Mouse (Mus musculus): ENCODE data around the gene Gdf15.

- TF ChIP-seq POLR2A (IDR thresholded peaks at IDR 0.05; ENCODE audit: control insufficient read depth, extremely low read depth, insufficient read depth, low read length, poor library complexity) (no peak), CTCF (IDR thresholded peaks at IDR 0.05; ENCODE audit: borderline replicate concordance, control insufficient read depth, extremely low read depth, insufficient read depth, low read length, poor library complexity) (no peak)
Measured at GRCm38 (mm10) chr8:70657214-70657613, 25.0 kb upstream of the Gdf15 start.

All from thymus, adult 2 months (tissue).